Mouse (Mus musculus) cerebellum, adult 2 months (tissue): ENCODE results near the gene Crebrf.
A peak's percentile ranks its signal among the peaks of the same experiment; 100 is the strongest.

Experiments used
- CTCF ChIP-seq: fragments of 200-500 bp; IDR thresholded peaks from 2 replicates; pipeline ENCODE4 v1.5.1; 2011; ENCODE audit warnings: low read depth, mild to moderate bottlenecking, control low read depth, low read length, moderate library complexity, borderline replicate concordance; ENCODE audit not compliant: insufficient read depth
- POLR2A ChIP-seq: fragments of 200-500 bp; IDR thresholded peaks from 2 replicates; pipeline ENCODE4 v1.6.1; 2011; ENCODE audit warnings: low read length, control low read depth, borderline replicate concordance; ENCODE audit not compliant: insufficient read depth

- peak; percentile 55 for TF ChIP-seq CTCF
- TF ChIP-seq POLR2A = no peak
These were observed 16.6 kb upstream of the Crebrf start for GRCm38 (mm10) chr17:26698846-26699245.
